Mouse (Mus musculus) liver, embryonic 13.5 days (tissue): ENCODE results near the gene Ankrd28. TPM values are rescaled to one million over a fixed set of nuclear protein-coding genes. Genes with fewer than 3 reads are reported as not detected.
"Not testable (repeated sequence)": the region's sequence is repeated elsewhere in the genome, so short reads cannot be mapped to it uniquely, and the experiment has no call there.

Experiments used
- ATAC-seq: fragments of 200-750 bp; cut with Nextera tagmentation; 2 replicates; pipeline ENCODE4 v1.8.0; 2017; ENCODE audit warnings: low read depth, mild to moderate bottlenecking, moderate number of reproducible peaks, moderate library complexity
- DNase-seq: peaks from one replicate; pipeline ENCODE4 v3.0.0; 2022
- H3K27ac ChIP-seq: fragments of 300-500 bp; sonication (generic); 2 replicates; pipeline ENCODE4 v1.5.1; 2015; ENCODE audit warnings: moderate library complexity, mild to moderate bottlenecking, inconsistent platforms
- H3K27me3 ChIP-seq: fragments of 300-500 bp; sonication (generic); 2 replicates; pipeline ENCODE4 v1.6.1; 2015; ENCODE audit warnings: mild to moderate bottlenecking, inconsistent platforms
- H3K36me3 ChIP-seq: fragments of 300-500 bp; sonication (generic); 2 replicates; pipeline ENCODE4 v1.6.1; 2015; ENCODE audit warnings: mild to moderate bottlenecking, inconsistent platforms
- H3K4me1 ChIP-seq: fragments of 300-500 bp; sonication (generic); replicated peaks from 2 replicates; pipeline ENCODE4 v1.6.1; 2015; ENCODE audit warnings: inconsistent platforms
- H3K4me2 ChIP-seq: fragments of 300-500 bp; sonication (generic); 2 replicates; pipeline ENCODE4 v1.6.1; 2015; ENCODE audit warnings: inconsistent platforms, mild to moderate bottlenecking, moderate library complexity
- H3K4me3 ChIP-seq: fragments of 300-500 bp; sonication (generic); replicated peaks from 2 replicates; pipeline ENCODE4 v1.5.1; 2015; ENCODE audit warnings: mild to moderate bottlenecking, inconsistent platforms
- H3K9ac ChIP-seq: fragments of 300-500 bp; sonication (generic); 2 replicates; pipeline ENCODE4 v1.6.1; 2015; ENCODE audit warnings: mild to moderate bottlenecking, inconsistent platforms
- H3K9me3 ChIP-seq: fragments of 300-500 bp; sonication (generic); replicated peaks from 2 replicates; pipeline ENCODE4 v1.6.1; 2016; ENCODE audit warnings: inconsistent platforms
- WGBS: fragments of 180-500 bp; shearing (Covaris S2); methylation state at CpG from one replicate; pipeline ENCODE4 v1.1.7; 2015; ENCODE audit not compliant: insufficient replicate concordance; 5-methylcytosine and 5-hydroxymethylcytosine counted together
- polyA plus RNA-seq: library from polyadenylated mRNA; unstranded; fragments of >200 nt; fragmentation: Nextera tagmentation; extraction: Ambion mirVana; gene quantifications from 2 replicates; pipeline ENCODE4 v1.2.1, GENCODE M21; 2015

Gene Ankrd28
- polyA plus RNA-seq, 1 experiment from 2014 or later, result 3.0 TPM

- ATAC-seq, result no peak
These were observed 68.7 kb downstream of the Ankrd28 start for GRCm38 (mm10) chr14:31761727-31762126.

GRCm38 (mm10) chr14:31759195-31759594 is 71.3 kb downstream of the Ankrd28 start:
- H3K4me3 ChIP-seq, result no peak overlapping the region
- no peaks in the 10 kb centered on the region; the same call in 1 of the 2 replicates for H3K4me1 ChIP-seq
- no peak overlapping the region for H3K9ac ChIP-seq
- peaks cover 10% of the 10 kb centered on the region for H3K36me3 ChIP-seq
- no peak for DNase-seq
- H3K9me3 ChIP-seq, result no peaks in the 10 kb centered on the region
- ATAC-seq, result no peak
- H3K27ac ChIP-seq, result no peak overlapping the region
- no peaks in the 10 kb centered on the region for H3K27me3 ChIP-seq
- H3K4me2 ChIP-seq, result no peak overlapping the region
- 58% methylated on average over 2 of the region's 2 CpGs for WGBS

More at GRCm38 (mm10) chr14:31761727-31762126, 68.7 kb downstream of the Ankrd28 start:
- Histone ChIP-seq H3K4me1 (no peaks in the 10 kb centered on the region; the same call in 1 of the 2 replicates), H3K36me3 (peaks cover 10% of the 10 kb centered on the region), H3K27me3 (no peaks in the 10 kb centered on the region), H3K9me3 (no peaks in the 10 kb centered on the region), H3K9ac (no peak overlapping the region), H3K4me2 (no peak overlapping the region), H3K4me3 (no peak overlapping the region), H3K27ac (no peak overlapping the region)
- DNase-seq, result no peak
- WGBS, result 36% methylated on average over 7 of the region's 7 CpGs

GRCm38 (mm10) chr14:31758410-31758809 is 72.0 kb downstream of the Ankrd28 start:
- not testable (repeated sequence) for H3K27ac ChIP-seq, DNase-seq, H3K27me3 ChIP-seq, H3K9me3 ChIP-seq, H3K4me1 ChIP-seq, H3K4me2 ChIP-seq, ATAC-seq, H3K4me3 ChIP-seq, H3K36me3 ChIP-seq, H3K9ac ChIP-seq
- WGBS, result 82% methylated on average over 3 of the region's 3 CpGs

GRCm38 (mm10) chr14:31748239-31748873 is 82.1 kb downstream of the Ankrd28 start:
- 79% methylated on average over 6 of the region's 6 CpGs for WGBS
- no peak for ATAC-seq
- H3K27me3 ChIP-seq, result no peaks in the 10 kb centered on the region
- H3K27ac ChIP-seq, result no peak overlapping the region
- no peak for DNase-seq
- H3K9ac ChIP-seq, result no peak overlapping the region
- no peak overlapping the region for H3K4me2 ChIP-seq
- H3K9me3 ChIP-seq, result no peaks in the 10 kb centered on the region
- H3K4me3 ChIP-seq, result no peak overlapping the region
- H3K36me3 ChIP-seq, result peaks cover 9% of the 10 kb centered on the region; the same call in 1 of the 2 replicates
- no peaks in the 10 kb centered on the region for H3K4me1 ChIP-seq

GRCm38 (mm10) chr14:31742523-31742922 is 87.9 kb downstream of the Ankrd28 start:
- H3K4me1 ChIP-seq, result peaks cover 9% of the 10 kb centered on the region
- H3K36me3 ChIP-seq, result peaks cover 18% of the 10 kb centered on the region
- peak; percentile 65 for ATAC-seq

GRCm38 (mm10) chr14:31734811-31735210 is 95.6 kb downstream of the Ankrd28 start:
- ATAC-seq (peak; percentile 89), DNase-seq (no peak)
- 42% methylated on average over 2 of the region's 2 CpGs for WGBS
- Histone ChIP-seq H3K36me3 (peaks cover 21% of the 10 kb centered on the region), H3K4me3 (no peak overlapping the region), H3K4me1 (peaks cover 12% of the 10 kb centered on the region), H3K27me3 (no peaks in the 10 kb centered on the region), H3K27ac (no peak overlapping the region), H3K4me2 (no peak overlapping the region), H3K9me3 (no peaks in the 10 kb centered on the region), H3K9ac (no peak overlapping the region)

More at GRCm38 (mm10) chr14:31742523-31742922, 87.9 kb downstream of the Ankrd28 start:
- Histone ChIP-seq H3K27ac (no peak overlapping the region), H3K9me3 (no peaks in the 10 kb centered on the region), H3K4me2 (no peak overlapping the region), H3K4me3 (no peak overlapping the region), H3K9ac (no peak overlapping the region), H3K27me3 (no peaks in the 10 kb centered on the region)
- DNase-seq, result no peak
- WGBS, result 9% methylated on average over 3 of the region's 3 CpGs

- no peak for DNase-seq
These were observed 102.9 kb downstream of the Ankrd28 start for GRCm38 (mm10) chr14:31727522-31727921.

GRCm38 (mm10) chr14:31722746-31723145 is 107.7 kb downstream of the Ankrd28 start:
- H3K4me1 ChIP-seq, result peaks cover 35% of the 10 kb centered on the region
- 80% methylated on average over 1 of the region's 1 CpGs for WGBS

More at GRCm38 (mm10) chr14:31727522-31727921, 102.9 kb downstream of the Ankrd28 start:
- no peaks in the 10 kb centered on the region for H3K9me3 ChIP-seq
- H3K4me1 ChIP-seq, result peaks cover 20% of the 10 kb centered on the region
- no peak overlapping the region for H3K4me2 ChIP-seq
- WGBS, result 82% methylated on average over 3 of the region's 3 CpGs
- ATAC-seq, result no peak
- peaks cover 26% of the 10 kb centered on the region for H3K36me3 ChIP-seq
- H3K9ac ChIP-seq, result no peak overlapping the region
- no peak overlapping the region for H3K27ac ChIP-seq
- H3K27me3 ChIP-seq, result no peaks in the 10 kb centered on the region
- no peak overlapping the region for H3K4me3 ChIP-seq

GRCm38 (mm10) chr14:31721256-31721655 is 109.2 kb downstream of the Ankrd28 start:
- H3K4me2 ChIP-seq, result no peak overlapping the region
- peaks cover 34% of the 10 kb centered on the region for H3K4me1 ChIP-seq
- H3K27ac ChIP-seq, result no peak overlapping the region
- no peak overlapping the region for H3K4me3 ChIP-seq
- no peaks in the 10 kb centered on the region for H3K9me3 ChIP-seq
- H3K27me3 ChIP-seq, result no peaks in the 10 kb centered on the region
- ATAC-seq (no peak), DNase-seq (no peak)
- WGBS, result 78% methylated on average over 3 of the region's 3 CpGs
- H3K36me3 ChIP-seq, result peaks cover 39% of the 10 kb centered on the region
- no peak overlapping the region for H3K9ac ChIP-seq

More at GRCm38 (mm10) chr14:31722746-31723145, 107.7 kb downstream of the Ankrd28 start:
- H3K36me3 ChIP-seq, result peaks cover 39% of the 10 kb centered on the region
- no peak overlapping the region for H3K4me3 ChIP-seq
- ATAC-seq (no peak), DNase-seq (no peak)
- no peak overlapping the region for H3K4me2 ChIP-seq
- H3K27ac ChIP-seq, result no peak overlapping the region
- H3K9ac ChIP-seq, result no peak overlapping the region
- no peaks in the 10 kb centered on the region for H3K27me3 ChIP-seq
- H3K9me3 ChIP-seq, result no peaks in the 10 kb centered on the region

GRCm38 (mm10) chr14:31718332-31718731 is 112.1 kb downstream of the Ankrd28 start:
- 44% methylated on average over 2 of the region's 2 CpGs for WGBS
- H3K36me3 ChIP-seq, result peaks cover 39% of the 10 kb centered on the region
- ATAC-seq (peak; percentile 48; the same call in 1 of the 2 replicates), DNase-seq (no peak)
- no peak overlapping the region for H3K4me3 ChIP-seq
- peak overlapping the region; percentile 40 for H3K27ac ChIP-seq
- no peaks in the 10 kb centered on the region for H3K27me3 ChIP-seq
- H3K9ac ChIP-seq, result no peak overlapping the region
- H3K4me1 ChIP-seq, result peaks cover 40% of the 10 kb centered on the region
- no peaks in the 10 kb centered on the region for H3K9me3 ChIP-seq
- H3K4me2 ChIP-seq, result no peak overlapping the region

- peaks cover 38% of the 10 kb centered on the region for H3K36me3 ChIP-seq
- peak; percentile 57; the same call in 1 of the 2 replicates for ATAC-seq
- H3K27ac ChIP-seq, result peak overlapping the region; percentile 40; the same call in 1 of the 2 replicates
These were observed 113.1 kb downstream of the Ankrd28 start for GRCm38 (mm10) chr14:31717360-31717759.

GRCm38 (mm10) chr14:31715669-31716068 is 114.8 kb downstream of the Ankrd28 start:
- H3K36me3 ChIP-seq, result peaks cover 37% of the 10 kb centered on the region
- H3K4me3 ChIP-seq, result no peak overlapping the region
- H3K9ac ChIP-seq, result no peak overlapping the region
- H3K27ac ChIP-seq, result peak overlapping the region; percentile 55; the same call in 1 of the 2 replicates
- H3K4me2 ChIP-seq, result no peak overlapping the region
- H3K4me1 ChIP-seq, result peaks cover 41% of the 10 kb centered on the region
- no peak for DNase-seq
- H3K27me3 ChIP-seq, result no peaks in the 10 kb centered on the region
- 0 out of 2 replicates have a peak, but pooled peaks have one; percentile 53 for ATAC-seq
- no peaks in the 10 kb centered on the region for H3K9me3 ChIP-seq

More at GRCm38 (mm10) chr14:31717360-31717759, 113.1 kb downstream of the Ankrd28 start:
- Histone ChIP-seq H3K27me3 (no peaks in the 10 kb centered on the region), H3K9me3 (no peaks in the 10 kb centered on the region), H3K9ac (no peak overlapping the region), H3K4me2 (no peak overlapping the region), H3K4me1 (peaks cover 40% of the 10 kb centered on the region), H3K4me3 (no peak overlapping the region)
- no peak for DNase-seq
- 81% methylated on average over 5 of the region's 5 CpGs for WGBS
